Mouse (Mus musculus): ENCODE results near the gene 1700025C18Rik. TPM values are rescaled to one million over a fixed set of nuclear protein-coding genes. Genes with fewer than 3 reads are reported as not detected.

1700025C18Rik gene
- total RNA-seq (2021): not detected
- long read RNA-seq, experiment 1: 0 reads
- long read RNA-seq, experiment 2: 0 reads

DNA sequence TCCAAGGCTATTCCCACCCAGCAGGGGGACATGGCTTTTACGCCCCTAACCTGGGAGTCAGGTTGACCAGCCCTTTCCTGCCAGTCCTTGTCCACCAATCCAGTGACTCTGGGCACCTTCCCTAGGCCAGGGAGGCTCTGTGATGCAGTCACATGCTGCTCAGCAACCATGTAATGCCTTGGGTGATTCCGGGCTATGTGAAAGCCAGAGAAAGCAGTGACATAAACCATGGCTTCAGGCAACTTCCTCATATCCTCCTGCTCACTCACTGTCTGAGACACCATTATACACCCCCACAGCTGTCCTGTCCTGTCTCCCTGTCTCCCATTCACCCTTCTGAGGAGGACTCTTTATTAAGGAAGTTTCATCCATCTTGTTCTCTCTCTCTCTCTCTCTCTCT is at the start of gene 1700025C18Rik:
Gene 1700025C18Rik, minus strand, starts transcription at position 101 of the 400 bp plus-strand sequence.
- DNase-seq: no peak

DNA sequence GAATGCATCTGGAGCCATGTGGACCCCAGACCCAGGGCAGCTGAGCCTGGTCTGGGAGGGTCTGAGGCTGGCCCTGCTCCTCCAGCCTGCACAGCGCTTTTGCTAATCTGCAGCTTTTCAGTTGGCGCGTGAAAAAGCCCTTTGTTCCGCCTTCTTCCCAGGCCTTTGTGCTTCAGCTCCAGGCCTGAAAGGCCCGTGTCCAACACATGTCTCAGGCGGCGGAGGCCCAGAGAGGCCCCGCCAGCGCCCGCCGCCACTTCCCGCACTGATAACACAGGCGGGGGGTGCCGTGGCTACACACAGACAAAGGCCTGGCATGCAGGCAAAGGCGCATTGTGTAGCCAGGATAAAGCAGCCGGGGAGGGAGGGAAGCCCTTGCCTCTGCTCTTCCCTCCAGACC is 45.5 kb upstream of the 1700025C18Rik start:
- DNase-seq: no peak

DNA sequence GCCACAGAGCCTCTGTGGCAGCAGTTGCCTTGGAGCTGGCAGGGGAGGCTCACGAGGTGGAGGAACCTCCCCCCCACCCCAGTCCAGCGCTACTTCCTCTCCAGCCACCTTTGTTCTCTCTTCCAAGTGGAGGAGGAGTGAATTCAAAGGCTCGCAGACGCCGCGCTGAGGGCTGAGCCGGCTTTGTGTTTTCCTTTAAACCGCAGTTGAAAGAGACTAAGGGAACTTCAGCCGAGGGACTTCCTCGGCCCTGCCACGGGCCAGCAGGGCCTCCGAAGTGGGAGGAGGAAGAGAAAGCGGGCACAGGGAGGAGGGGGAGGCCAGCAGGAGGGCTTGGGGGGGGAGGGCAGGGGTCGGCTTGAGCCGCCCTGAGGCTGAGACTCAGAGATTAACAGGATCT is 43.0 kb upstream of the 1700025C18Rik start:
- no peak for DNase-seq

DNA sequence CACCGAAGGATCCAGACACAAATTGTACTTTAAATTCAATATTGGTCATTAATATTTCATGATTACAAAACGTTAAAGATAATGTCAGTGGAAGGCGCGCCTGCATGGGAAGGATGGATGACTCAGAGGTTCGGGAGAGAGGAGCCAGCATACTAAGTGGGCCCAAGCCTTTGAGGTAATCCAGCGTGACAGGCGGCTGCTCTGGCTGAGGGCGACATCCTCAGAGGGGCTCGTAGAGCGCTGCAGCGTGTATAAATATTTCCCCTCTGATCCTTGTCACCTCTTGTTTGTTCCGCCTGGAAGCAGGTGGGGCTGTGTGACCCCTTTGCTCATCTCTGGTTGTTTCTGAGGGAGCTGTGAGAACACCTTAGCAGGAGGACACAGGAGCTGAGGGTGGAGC is 40.9 kb upstream of the 1700025C18Rik start:
- no peak for DNase-seq

DNA sequence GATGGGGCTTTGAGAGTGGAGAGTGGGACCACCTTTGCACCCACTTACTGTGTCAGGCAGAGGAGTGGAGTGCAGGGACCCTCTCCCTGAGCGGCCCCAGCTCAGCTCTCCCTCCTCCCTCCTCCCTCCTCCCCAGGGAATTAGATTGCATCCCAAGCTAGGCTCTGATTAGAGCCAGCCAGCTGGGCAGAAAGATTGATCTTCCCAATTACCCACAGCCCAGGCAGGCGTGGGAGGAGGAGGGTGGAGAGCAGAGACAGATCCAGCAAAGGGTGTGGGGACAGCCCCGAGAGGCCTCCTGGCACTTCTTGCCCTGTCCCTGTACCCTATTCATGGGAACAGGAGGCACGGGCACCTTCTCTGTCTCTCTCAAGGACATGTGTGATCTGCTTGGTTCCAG is 38.6 kb upstream of the 1700025C18Rik start:
- DNase-seq: no peak

DNA sequence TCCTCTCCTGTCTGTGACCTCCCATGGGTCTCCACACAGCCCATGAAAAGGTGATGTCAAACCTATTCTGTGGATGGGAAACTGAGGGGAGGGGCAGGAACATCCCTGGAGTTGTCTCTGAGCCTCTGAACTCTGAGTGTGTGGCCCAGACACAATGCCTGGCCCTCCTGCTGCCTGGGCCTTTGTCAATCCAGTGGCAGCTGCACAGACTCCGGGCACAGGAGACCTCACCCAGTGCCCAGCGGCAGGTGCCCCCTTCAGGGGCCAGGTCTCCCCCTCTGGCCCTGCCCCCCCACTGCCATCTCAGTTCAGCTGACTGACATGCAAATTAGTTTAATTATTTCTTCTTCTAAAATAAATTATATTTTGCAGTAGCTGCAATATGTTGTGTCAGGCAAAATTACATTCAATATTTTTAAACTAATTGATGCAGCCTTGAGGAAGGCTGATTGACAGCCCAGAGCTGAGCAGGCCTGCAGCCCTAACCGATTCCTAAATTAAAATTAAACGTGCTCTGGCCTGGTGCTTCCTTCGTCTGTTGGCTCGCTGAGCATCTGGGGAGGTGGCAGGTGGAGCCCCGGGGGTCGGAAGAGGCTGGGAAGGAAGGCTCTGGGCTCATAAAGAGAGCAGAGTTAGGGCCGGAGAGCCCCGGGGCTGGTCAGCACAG is 36.5 kb upstream of the 1700025C18Rik start:
- no peak for DNase-seq

DNA sequence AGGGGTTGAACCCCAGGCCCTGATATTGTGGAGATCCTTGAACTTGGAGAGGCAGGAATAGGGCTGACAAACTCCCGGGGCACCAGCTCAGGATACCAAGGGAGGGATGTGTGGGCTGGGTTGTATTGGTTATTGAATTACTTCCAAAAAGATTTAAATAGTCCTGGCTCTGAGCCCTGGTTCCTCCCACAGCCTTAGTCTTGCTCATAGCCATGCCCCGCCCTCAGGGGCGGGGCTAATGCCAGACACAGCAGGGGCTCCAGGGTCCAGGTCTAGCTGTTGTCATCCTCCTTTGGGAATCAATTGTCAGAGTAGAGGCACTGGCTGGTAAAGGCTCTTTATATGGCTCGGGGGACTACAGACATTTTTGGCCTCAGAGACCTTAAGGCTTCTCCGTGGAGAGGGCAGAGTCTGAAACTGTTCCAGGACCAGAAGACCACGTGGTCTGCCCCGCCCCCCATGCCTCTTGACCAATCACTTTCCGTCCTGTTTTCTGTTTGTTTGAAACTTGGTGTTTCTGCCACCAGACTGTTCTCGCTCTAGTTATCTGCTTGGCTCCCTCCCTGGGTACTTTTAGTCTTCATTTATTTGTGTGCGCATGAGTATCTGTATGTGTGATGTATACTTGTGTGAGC is 30.8 kb upstream of the 1700025C18Rik start:
- no peak for DNase-seq

DNA sequence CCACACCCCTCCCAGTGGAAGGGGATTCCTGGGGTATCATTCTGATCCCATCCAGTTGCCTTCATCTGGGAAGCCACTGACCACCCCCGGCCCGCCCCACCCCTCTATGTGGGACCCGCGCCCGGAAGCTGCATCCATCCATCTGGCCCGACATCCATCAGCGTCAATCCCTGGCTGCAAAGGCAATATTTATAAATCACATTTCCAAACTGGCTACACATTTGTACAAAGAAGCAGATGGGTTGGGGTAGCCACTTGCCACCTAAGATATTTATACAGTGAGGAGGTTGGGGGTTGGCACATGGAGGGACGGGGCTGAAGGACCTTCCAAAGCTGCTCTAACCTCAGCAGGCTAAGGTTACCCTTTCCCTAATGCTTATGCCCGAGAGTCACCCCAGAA is 30.2 kb upstream of the 1700025C18Rik start:
- no peak for DNase-seq

DNA sequence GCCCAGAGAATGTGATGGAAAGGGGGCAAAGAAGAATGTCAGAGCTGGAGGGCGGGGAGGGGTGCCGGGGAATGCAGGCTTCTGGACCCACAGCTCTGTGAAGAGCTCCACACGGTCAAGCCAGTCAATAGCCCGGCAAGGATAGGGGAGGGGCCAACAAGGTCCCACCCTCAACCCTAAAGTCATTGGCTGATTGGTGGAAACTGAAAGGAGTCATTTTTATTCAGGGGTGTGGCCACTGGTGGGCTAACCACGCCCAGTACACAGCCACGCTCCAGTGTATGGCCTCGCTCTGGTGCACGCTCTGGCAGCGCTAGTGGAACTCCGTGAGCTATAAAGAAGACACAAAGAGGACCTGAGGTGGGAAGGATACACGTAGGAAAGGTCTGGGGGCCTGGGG is 23.2 kb upstream of the 1700025C18Rik start:
- no peak for DNase-seq

DNA sequence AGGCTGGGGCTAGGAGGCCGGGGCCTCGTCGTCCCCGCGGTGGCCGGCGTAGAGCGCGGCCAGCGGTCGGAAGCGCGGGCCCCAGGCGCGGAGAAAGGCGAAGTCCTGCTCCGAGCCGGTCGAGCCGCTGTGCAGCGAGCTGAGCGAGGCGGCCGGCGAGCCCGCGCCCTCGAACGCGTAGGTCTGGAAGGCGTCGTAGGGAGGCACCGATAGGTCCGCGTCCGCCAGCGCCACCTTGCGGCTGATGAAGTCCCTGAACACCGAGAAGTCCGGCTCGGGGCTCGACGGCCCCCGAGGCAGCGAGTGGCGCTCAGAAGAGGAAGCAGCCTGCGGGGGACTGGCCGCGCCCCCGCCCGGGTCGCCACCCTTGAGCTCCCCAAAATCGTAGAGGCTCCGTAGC is 21.6 kb upstream of the 1700025C18Rik start:
- DNase-seq: peak; percentile 92 to 93

DNA sequence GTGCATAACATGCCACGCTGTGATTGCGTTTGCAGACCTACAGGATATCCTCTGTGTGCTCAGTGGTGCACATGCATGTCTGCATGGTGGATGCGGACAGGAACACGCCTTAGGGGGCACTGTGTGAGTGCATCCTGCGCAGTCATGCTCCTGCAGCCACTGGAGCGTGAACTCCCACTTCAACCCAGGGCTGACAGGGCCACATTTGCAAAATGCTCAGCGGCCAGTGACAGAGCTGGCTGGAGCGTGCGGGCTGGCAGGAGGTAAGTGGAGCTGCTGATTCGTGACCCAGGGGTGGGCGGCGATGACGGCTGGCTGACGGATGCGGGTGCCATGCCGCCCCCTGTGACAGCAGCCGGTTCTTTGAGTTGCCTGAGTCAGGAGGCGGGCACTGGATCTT is 16.0 kb upstream of the 1700025C18Rik start:
- DNase-seq: no peak

DNA sequence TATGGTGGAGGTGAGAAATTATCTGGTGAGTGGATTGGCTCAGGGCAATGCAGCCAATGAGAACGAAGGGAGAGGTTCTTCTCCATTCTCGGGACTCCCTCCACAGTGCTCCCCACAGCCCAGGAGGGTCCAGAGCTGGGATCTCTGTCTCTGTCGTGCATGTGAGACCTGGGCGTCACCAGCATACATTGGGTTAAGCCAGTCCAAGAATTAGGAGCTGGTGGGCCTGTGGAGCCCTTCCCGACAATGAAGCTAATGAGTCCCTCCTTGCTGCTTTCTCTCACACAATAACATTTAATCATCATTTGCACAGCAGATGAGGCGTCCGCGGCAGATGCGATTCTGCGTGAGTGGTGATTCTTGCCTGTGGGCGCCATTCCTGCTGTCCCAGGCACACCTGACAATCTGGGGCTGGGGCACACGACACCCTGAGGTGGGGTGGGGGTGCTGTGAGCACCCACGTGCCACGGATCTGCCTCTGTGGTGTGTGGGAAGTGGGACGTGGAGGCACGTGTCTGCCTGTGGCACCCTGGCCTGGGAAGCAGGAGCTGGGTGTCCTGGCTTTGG is 15.0 kb upstream of the 1700025C18Rik start:
- DNase-seq: no peak

DNA sequence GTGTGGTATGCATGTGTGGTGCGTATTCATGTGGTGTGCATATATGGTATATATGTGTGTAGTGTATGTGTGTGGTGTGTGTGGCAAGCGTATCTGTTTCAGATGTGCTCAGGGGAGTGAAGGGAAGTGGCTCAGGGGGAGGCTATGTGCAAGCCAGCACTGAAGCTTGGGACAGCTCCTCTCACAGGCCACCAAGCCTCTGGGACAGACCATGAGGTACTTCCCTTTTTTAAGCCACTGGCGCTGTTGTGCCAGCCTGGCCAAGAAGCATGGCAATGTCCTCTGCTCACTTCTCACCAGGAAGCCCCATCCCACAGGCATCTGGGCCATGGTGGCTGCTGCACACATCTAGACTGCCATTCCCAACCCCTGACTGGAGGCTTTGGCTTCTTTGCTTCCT is 12.4 kb upstream of the 1700025C18Rik start:
- DNase-seq: no peak

DNA sequence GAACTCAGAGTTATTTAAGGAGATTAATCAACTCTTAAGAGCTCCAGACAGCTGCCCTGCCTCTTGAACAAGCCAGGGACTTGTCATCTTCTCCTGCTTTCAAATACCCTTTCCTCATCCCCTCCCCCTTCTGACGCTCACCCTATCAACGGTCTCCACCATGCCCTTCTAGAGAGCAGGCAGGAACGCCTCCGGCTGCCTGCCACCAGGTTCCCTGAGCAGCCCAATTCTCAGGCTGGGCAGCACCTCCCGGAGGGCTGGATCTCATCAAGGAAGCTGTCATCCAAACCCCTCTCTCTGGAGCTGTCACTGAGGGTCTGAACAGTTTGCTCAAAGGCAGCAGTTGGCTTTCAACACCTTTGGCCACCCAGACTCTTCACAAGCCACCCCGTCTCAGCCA is 10.2 kb upstream of the 1700025C18Rik start:
- DNase-seq: no peak

DNA sequence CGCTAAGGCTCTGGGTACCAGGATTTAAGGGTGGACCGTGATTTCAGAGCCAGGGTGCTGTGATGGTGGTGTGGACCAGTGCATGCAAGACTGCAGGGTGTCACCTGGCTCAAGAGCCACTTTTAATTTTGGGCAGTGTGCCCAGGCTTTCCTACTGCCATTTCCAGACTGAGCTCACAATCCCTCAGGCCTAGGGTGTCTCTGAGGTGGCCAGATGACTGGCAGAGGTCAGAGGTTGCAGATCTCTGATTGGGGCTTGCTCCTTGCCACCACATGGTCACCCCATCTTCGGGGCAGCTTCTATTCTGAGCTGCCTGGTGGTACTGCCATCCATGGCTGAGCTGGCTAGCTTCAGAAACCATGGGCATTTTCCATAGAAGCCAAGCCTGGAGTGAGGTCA is 8.3 kb upstream of the 1700025C18Rik start:
- DNase-seq: no peak

DNA sequence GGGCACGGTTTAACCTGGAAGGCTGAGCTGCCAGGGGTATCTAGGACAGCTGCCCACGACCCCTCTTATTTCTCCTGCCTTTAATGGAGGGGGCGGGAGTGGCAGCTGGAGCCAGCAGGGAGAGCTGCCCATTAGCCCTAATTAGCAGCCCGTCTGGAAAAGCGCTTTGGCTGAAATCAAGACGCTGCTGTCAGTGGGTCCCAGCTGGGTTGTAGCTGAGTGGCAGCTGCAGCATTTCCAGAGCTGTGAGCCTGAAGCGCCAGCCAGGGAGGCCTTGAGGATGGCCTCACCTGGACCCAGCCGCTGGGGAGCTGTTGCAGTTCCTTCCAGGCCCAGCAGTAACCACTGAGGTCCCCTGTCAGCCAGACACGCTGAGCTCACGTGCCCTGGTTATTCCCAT is 5.8 kb upstream of the 1700025C18Rik start:
- no peak for DNase-seq

DNA sequence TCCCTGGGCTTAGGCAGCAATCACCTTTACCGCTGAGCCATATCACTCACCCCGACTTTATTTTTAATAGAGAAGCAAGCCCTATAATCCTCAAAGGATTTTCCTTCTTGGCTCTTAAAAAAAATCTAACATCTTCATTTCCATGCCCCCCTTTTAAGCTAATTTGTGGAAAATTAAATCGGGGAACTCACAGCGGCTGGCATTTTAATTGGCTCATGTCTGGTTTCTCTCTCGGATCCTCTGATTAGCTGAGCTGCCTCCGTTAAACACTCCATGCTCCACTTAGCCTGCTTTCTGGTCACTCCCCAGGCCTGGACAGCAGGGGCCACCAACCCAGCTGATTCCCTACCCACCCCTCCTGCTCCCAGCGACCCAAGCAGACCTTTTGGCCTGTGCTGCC is 1.8 kb upstream of the 1700025C18Rik start:
- DNase-seq: no peak

DNA sequence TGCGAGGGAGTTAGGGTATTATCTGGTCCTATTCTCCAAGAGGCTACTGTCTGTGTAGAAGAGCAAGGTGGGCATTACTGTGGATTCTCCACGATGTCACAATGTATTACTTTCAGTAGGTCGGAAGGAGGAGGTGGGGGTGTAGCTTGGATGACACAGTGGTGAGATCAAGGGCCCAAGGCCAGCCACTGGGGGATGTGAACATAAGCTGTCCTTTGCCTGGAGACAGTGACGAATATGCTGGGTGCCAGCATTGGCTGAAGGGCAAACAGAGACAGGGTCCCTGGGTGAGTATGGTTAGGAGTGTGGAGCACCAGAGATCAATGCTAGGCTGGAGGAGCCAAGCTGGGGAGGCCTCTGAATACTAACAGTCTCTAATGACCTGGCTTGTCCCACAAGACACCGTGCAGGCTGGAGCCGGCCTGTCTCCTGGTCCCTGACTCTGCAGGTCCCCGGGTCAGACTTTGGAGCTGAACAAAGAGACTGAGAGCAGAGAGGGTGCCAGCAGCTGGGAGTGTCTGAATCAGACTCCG is 949 bp upstream of the 1700025C18Rik start:
- DNase-seq: peak; percentile 82 to 84

DNA sequence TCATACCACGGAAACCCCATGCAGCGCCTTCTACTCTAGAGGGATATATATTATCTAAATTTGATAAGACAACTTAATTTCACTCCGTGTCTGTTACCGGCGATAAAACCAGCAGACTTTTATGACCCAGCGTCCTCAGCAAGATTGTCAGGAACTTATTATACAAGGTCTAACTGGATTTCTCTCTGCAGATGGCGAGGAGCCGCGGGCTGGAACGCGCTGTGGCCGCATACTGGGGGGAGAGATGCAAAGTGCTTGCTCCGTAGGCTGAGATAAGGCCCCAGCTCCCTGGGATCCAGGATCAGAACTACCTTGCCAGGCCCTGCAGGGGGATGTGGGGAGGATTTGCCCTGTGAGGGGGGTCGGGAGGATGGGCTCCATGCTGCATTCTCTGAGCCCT is 1.1 kb downstream of the 1700025C18Rik start:
- no peak for DNase-seq

DNA sequence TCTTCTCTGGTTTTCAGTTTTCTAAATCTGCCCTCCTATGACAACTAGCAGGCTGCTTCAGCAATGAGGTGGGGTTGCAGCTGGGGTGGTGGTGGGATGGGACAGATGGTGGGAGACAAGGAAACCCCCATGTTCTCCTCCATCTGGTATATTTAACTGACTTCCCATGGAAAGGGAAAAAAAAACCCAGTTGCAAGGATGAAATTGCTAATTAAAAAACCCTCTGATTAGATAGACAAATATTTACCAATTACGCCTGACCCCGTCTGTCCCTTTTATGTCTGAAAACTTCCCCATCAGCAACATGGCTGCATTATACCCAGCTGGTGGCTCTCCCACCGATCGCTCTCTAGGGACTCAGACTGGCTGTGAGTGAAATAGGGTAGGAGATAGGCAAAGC is 3.9 kb downstream of the 1700025C18Rik start:
- no peak for DNase-seq

DNA sequence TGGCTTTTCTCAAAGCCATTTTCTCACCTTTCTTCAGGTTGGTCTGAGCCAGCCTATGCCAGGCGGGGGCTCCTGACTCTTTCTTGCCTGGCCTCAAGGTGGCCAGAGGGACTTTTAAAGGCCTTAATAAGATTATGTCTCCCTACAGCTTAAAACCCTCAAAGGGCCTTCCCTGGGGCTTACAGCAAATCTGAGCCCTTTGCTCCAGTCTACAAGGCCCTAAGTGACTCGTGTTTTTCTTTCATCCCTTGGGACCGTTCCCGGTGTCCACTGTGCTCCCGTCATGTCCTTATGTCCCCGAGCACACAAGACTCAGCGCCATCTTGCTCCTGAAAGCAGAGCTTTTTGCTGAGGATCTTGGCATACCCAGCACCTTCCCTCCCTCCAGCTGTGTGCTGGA is 9.3 kb downstream of the 1700025C18Rik start:
- DNase-seq: no peak

DNA sequence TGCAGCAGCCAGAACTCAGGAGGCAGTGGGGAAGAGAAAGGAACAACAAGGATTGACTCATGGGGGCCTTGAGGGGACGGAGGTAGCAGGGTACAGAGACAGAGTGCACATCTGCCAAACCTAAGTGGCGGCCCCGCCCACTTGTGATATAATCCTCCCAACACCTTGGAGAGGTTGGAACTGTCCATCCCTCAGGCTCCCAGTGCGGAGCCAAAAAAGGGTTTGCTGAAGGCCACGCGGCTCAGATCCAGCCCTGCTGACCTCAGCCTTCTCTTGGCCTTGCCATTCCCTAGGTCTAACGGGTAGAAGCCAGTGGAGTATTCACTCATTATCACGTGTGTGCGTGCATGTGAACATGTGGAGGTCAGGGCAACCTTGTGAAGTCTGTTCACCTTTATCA is 9.9 kb downstream of the 1700025C18Rik start:
- peak; percentile 55 to 64 for DNase-seq

DNA sequence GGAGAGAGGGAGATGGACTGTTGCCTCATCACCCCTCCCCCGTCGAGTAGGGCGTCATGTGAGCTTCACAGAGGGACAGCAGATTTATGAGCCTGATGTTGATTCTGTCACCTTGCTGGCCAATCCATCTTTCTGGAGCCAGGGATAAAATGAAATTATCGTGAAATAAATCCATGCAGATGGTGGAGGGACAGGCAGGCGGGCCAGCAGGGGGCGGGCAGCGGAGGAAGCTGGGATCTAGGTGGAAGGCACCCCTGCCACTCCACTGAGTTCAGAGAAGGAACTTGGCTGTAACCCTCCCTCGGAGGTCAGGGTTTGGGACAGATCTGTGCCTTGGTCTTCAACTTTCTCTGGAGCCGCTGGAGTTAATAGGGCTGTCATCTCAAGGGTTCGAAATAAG is 11.9 kb downstream of the 1700025C18Rik start:
- DNase-seq: peak; percentile 45 to 73

DNA sequence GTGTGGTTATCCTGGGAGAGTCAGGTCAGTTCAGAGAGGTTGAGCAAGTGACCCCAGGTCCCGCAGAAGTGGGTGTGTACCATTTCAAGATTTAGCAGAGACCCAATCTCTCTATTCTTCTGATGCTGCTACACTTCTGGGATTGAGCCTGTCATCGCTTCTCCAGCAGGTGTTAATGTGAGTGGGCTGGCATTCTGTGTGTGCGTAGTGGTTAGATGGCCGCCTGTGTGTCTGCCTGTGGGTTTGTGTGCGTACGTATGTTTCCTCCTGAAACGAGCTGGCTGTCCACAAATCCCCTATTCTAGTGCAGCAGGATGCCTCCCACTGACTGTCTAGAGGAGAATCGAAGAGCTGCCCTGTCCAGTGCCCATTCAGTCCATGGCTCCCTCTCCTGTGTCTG is 12.5 kb downstream of the 1700025C18Rik start:
- DNase-seq: no peak
